In the genomic region with DNA sequence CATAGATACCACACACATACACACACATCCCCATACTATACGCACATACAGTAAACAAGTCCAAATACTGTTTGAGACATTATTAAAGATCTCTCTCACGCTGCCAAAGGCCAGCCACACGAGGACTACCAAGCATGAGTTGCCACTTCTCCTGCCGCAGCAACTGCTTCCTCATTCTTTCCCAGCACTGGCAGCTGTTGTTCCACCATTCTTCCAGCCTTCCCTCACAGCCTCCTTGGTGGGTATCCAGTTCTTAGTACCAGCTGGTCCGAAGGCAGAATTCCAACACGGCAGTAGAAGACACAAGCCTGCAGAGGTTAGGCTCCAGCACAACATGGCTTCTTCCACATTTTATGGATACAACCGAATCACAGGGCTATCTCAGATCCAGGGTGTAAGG, we compare ENCODE assay signal across 22 mouse cellular contexts. TPM values are rescaled to one million over a fixed set of nuclear protein-coding genes. Genes with fewer than 3 reads are reported as not detected.
A peak's percentile ranks its signal among the peaks of the same experiment; 100 is the strongest.
DNase-seq lines count a peak whose midpoint lies in the region; ATAC-seq and TF ChIP-seq lines count a peak whose summit lies in the region.
"Had no signal": no experiment of that assay in that cellular context is flagged by ENCODE, and none has a peak within 500 bp of the region (broad histone marks: within the 10 kb centered on the region; RNA-seq: fewer than 3 reads in every experiment).

No protein-coding gene starts in this region.

- TF ChIP-seq CTCF in midbrain, postnatal 0 days (IDR thresholded peaks at IDR 0.05): no peak

- no peaks in the 10 kb centered on the region for H3K4me1 ChIP-seq in forebrain, embryonic 14.5 days (ENCODE audit: control insufficient read depth, insufficient read depth, low read length)
- no peaks in the 10 kb centered on the region for H3K4me1 ChIP-seq in forebrain, embryonic 16.5 days (replicated peaks; ENCODE audit: control insufficient read depth, insufficient read depth, low read length)
- H3K4me1 ChIP-seq in limb, embryonic 14.5 days (ENCODE audit: control insufficient read depth, insufficient read depth, low read length): no peaks in the 10 kb centered on the region
- H3K4me1 ChIP-seq in limb, embryonic 10.5 days: no peaks in the 10 kb centered on the region
- no peaks in the 10 kb centered on the region for H3K4me1 ChIP-seq in midbrain, postnatal 0 days (ENCODE audit: insufficient read depth, low read length)
- H3K4me1 ChIP-seq: embryonic facial prominence, embryonic 12.5 days; heart, embryonic 13.5 days; limb, embryonic 15.5 days; midbrain, embryonic 12.5 days had no signal

- no peaks in the 10 kb centered on the region for H3K36me3 ChIP-seq in forebrain, embryonic 14.5 days (ENCODE audit: control insufficient read depth, insufficient read depth, low read length)
- H3K36me3 ChIP-seq in forebrain, embryonic 16.5 days (ENCODE audit: control insufficient read depth, insufficient read depth): no peaks in the 10 kb centered on the region
- no peaks in the 10 kb centered on the region for H3K36me3 ChIP-seq in limb, embryonic 14.5 days (ENCODE audit: control insufficient read depth, insufficient read depth, low read length)
- no peaks in the 10 kb centered on the region for H3K36me3 ChIP-seq in limb, embryonic 10.5 days
- H3K36me3 ChIP-seq in midbrain, postnatal 0 days (ENCODE audit: insufficient read depth, low read length): no peaks in the 10 kb centered on the region
- H3K36me3 ChIP-seq: embryonic facial prominence, embryonic 12.5 days; heart, embryonic 13.5 days; limb, embryonic 15.5 days; midbrain, embryonic 12.5 days had no signal

- WGBS in forebrain, embryonic 14.5 days: 83% methylated on average over 7 of the region's 7 CpGs
- 72% methylated on average over 7 of the region's 7 CpGs for WGBS in forebrain, embryonic 16.5 days
- 84% methylated on average over 7 of the region's 7 CpGs for WGBS in limb, embryonic 14.5 days
- 94% methylated on average over 7 of the region's 7 CpGs for WGBS in limb, embryonic 10.5 days
- 88% methylated on average over 7 of the region's 7 CpGs for WGBS in midbrain, postnatal 0 days

- peak; percentile 10 for DNase-seq in forebrain, embryonic 14.5 days (ENCODE audit: low spot score)
- DNase-seq in limb, embryonic 14.5 days (ENCODE audit: low spot score): peak; percentile 29
- no peak for DNase-seq in limb, embryonic 10.5 days (ENCODE audit: low spot score)
- DNase-seq in left cerebral cortex, postnatal 4 days: peak; percentile 43
- no peak for DNase-seq in thymus, postnatal 36 days
- no peak for DNase-seq in midbrain, postnatal 0 days (ENCODE audit: low spot score)
- DNase-seq: adrenal gland, adult 2 months; cerebellum, adult 11 months; cerebellum, postnatal 36 days; heart, postnatal 36 days; kidney, adult 11 months; liver, postnatal 0 days; lung, postnatal 36 days had no signal

- intact Hi-C loops in left cerebral cortex, postnatal 4 days (cut with DNase I): no loop called here

- H3K27me3 ChIP-seq in forebrain, embryonic 14.5 days (replicated peaks; ENCODE audit: control insufficient read depth, insufficient read depth, low read length): no peaks in the 10 kb centered on the region
- H3K27me3 ChIP-seq in forebrain, embryonic 16.5 days (replicated peaks; ENCODE audit: control insufficient read depth, insufficient read depth, low read length): no peaks in the 10 kb centered on the region
- H3K27me3 ChIP-seq in limb, embryonic 14.5 days (ENCODE audit: control insufficient read depth, insufficient read depth, low read length): no peaks in the 10 kb centered on the region
- H3K27me3 ChIP-seq in limb, embryonic 10.5 days (ENCODE audit: low read depth, poor library complexity, severe bottlenecking): no peaks in the 10 kb centered on the region
- H3K27me3 ChIP-seq in midbrain, postnatal 0 days (ENCODE audit: insufficient read depth, low read length): no peaks in the 10 kb centered on the region
- H3K27me3 ChIP-seq: embryonic facial prominence, embryonic 12.5 days; heart, embryonic 13.5 days; limb, embryonic 15.5 days; midbrain, embryonic 12.5 days had no signal

- H3K27ac ChIP-seq in forebrain, embryonic 14.5 days (ENCODE audit: low read depth, low read length): no peak overlapping the region
- H3K27ac ChIP-seq in forebrain, embryonic 16.5 days (ENCODE audit: low read length): no peak overlapping the region
- no peak overlapping the region for H3K27ac ChIP-seq in limb, embryonic 14.5 days (replicated peaks; ENCODE audit: low read depth, low read length)
- no peak overlapping the region for H3K27ac ChIP-seq in limb, embryonic 10.5 days
- H3K27ac ChIP-seq in midbrain, postnatal 0 days (ENCODE audit: low read depth, low read length): no peak overlapping the region
- H3K27ac ChIP-seq: embryonic facial prominence, embryonic 12.5 days; heart, embryonic 13.5 days; hindbrain, postnatal 0 days; kidney, postnatal 0 days; limb, embryonic 15.5 days; midbrain, embryonic 12.5 days had no signal

- TF ChIP-seq POLR2A in limb, embryonic 14.5 days (IDR thresholded peaks at IDR 0.05; ENCODE audit: borderline replicate concordance, extremely low read depth, insufficient read depth, insufficient read length): no peak

- H3K4me3 ChIP-seq in forebrain, embryonic 14.5 days (ENCODE audit: low read depth, low read length): no peak overlapping the region
- H3K4me3 ChIP-seq in forebrain, embryonic 16.5 days (replicated peaks; ENCODE audit: low read length): no peak overlapping the region
- no peak overlapping the region for H3K4me3 ChIP-seq in limb, embryonic 14.5 days (replicated peaks; ENCODE audit: low read length)
- no peak overlapping the region for H3K4me3 ChIP-seq in limb, embryonic 10.5 days
- no peak overlapping the region for H3K4me3 ChIP-seq in midbrain, postnatal 0 days (ENCODE audit: low read depth, low read length)
- H3K4me3 ChIP-seq: embryonic facial prominence, embryonic 12.5 days; heart, embryonic 13.5 days; limb, embryonic 15.5 days; midbrain, embryonic 12.5 days had no signal

- no peaks in the 10 kb centered on the region for H3K9me3 ChIP-seq in forebrain, embryonic 14.5 days (replicated peaks; ENCODE audit: control insufficient read depth, low read length)
- no peaks in the 10 kb centered on the region for H3K9me3 ChIP-seq in forebrain, embryonic 16.5 days (ENCODE audit: control insufficient read depth, low read length)
- H3K9me3 ChIP-seq in limb, embryonic 14.5 days (ENCODE audit: control insufficient read depth, low read length): no peaks in the 10 kb centered on the region
- H3K9me3 ChIP-seq in limb, embryonic 10.5 days (replicated peaks): no peaks in the 10 kb centered on the region
- H3K9me3 ChIP-seq in midbrain, postnatal 0 days (ENCODE audit: low read length): no peaks in the 10 kb centered on the region
- H3K9me3 ChIP-seq: embryonic facial prominence, embryonic 12.5 days; heart, embryonic 13.5 days; limb, embryonic 15.5 days; midbrain, embryonic 12.5 days had no signal

- ATAC-seq in forebrain, embryonic 14.5 days: no peak
- ATAC-seq in forebrain, embryonic 16.5 days: no peak
- no peak for ATAC-seq in limb, embryonic 14.5 days (ENCODE audit: low FRiP score, low read depth)
- peak; percentile 60 for ATAC-seq in common myeloid progenitor, adult 5-6 weeks (replicated peaks; ENCODE audit: low read depth, poor library complexity, severe bottlenecking)
- ATAC-seq in midbrain, postnatal 0 days (ENCODE audit: low FRiP score): no peak
- ATAC-seq: hindbrain, postnatal 0 days; liver, postnatal 0 days had no signal

- H3K4me2 ChIP-seq in forebrain, embryonic 14.5 days (ENCODE audit: low read length): no peak overlapping the region
- H3K4me2 ChIP-seq in forebrain, embryonic 16.5 days (ENCODE audit: low read length): no peak overlapping the region
- no peak overlapping the region for H3K4me2 ChIP-seq in limb, embryonic 14.5 days (replicated peaks; ENCODE audit: low read depth, low read length, severe bottlenecking)
- H3K4me2 ChIP-seq in midbrain, postnatal 0 days (ENCODE audit: low read depth, low read length, poor library complexity, severe bottlenecking): no peak overlapping the region
- H3K4me2 ChIP-seq: embryonic facial prominence, embryonic 12.5 days; heart, embryonic 13.5 days; limb, embryonic 15.5 days; midbrain, embryonic 12.5 days had no signal

- no peak overlapping the region for H3K9ac ChIP-seq in forebrain, embryonic 14.5 days (ENCODE audit: low read length)
- H3K9ac ChIP-seq in forebrain, embryonic 16.5 days (replicated peaks; ENCODE audit: low read depth, low read length): no peak overlapping the region
- H3K9ac ChIP-seq in limb, embryonic 14.5 days (ENCODE audit: low read depth, low read length, severe bottlenecking): no peak overlapping the region
- no peak overlapping the region for H3K9ac ChIP-seq in midbrain, postnatal 0 days (replicated peaks; ENCODE audit: low read length, poor library complexity, severe bottlenecking)
- H3K9ac ChIP-seq: embryonic facial prominence, embryonic 12.5 days; heart, embryonic 13.5 days; limb, embryonic 15.5 days; liver, postnatal 0 days; midbrain, embryonic 12.5 days had no signal

RNA-seq across cellular contexts. Expression of gene Msantd2, which starts 14.2 kb away (rescaled TPM):
- 29.2 and 33.6 TPM in 2 replicates for polyA plus RNA-seq in forebrain, embryonic 14.5 days (2014; fragmentation: Nextera tagmentation; extraction: Ambion mirVana)
- 34.0 and 34.8 TPM in 2 replicates for polyA plus RNA-seq in forebrain, embryonic 16.5 days (2015; fragmentation: Nextera tagmentation; extraction: Ambion mirVana)
- polyA plus RNA-seq in limb, embryonic 14.5 days (2012; rRNA removed): 64.4 and 74.2 TPM in 2 replicates
- polyA plus RNA-seq in limb, embryonic 14.5 days (2014; fragmentation: Nextera tagmentation; extraction: Ambion mirVana): 26.7 and 31.7 TPM in 2 replicates
- polyA plus RNA-seq in limb, embryonic 10.5 days (2016; fragmentation: Nextera tagmentation; extraction: Ambion mirVana): 33.1 and 38.0 TPM in 2 replicates
- 37.0 and 38.1 TPM in 2 replicates for total RNA-seq in common myeloid progenitor, adult 5-6 weeks (2017)
- 10 to 100 TPM; 45.4 to 56.0 TPM for total RNA-seq in left cerebral cortex, postnatal 4 days (2021)
- 37.0 and 55.1 TPM in 2 replicates for total RNA-seq in midbrain, postnatal 0 days (2014; rRNA removed)
- 20.5 and 21.1 TPM in 2 replicates for polyA plus RNA-seq in midbrain, postnatal 0 days (2015; fragmentation: Nextera tagmentation; extraction: Ambion mirVana)

RNA-seq across cellular contexts. Expression of gene Robo3, which starts 41.9 kb away (rescaled TPM):
- polyA plus RNA-seq in forebrain, embryonic 14.5 days (2014; fragmentation: Nextera tagmentation; extraction: Ambion mirVana): 2.5 and 2.6 TPM in 2 replicates
- 1.1 and 3.3 TPM in 2 replicates for polyA plus RNA-seq in forebrain, embryonic 16.5 days (2015; fragmentation: Nextera tagmentation; extraction: Ambion mirVana)
- polyA plus RNA-seq in limb, embryonic 14.5 days (2012; rRNA removed): 0.39 and 0.87 TPM in 2 replicates
- 0.07 and 0.21 TPM in 2 replicates for polyA plus RNA-seq in limb, embryonic 14.5 days (2014; fragmentation: Nextera tagmentation; extraction: Ambion mirVana)
- 0.10 TPM in 1 of 2 replicates, not detected in the other for polyA plus RNA-seq in limb, embryonic 10.5 days (2016; fragmentation: Nextera tagmentation; extraction: Ambion mirVana)
- total RNA-seq in common myeloid progenitor, adult 5-6 weeks (2017): 3.8 and 4.1 TPM in 2 replicates
- 1 to 10 TPM; 6.1 to 6.6 TPM for total RNA-seq in left cerebral cortex, postnatal 4 days (2021)
- total RNA-seq in midbrain, postnatal 0 days (2014; rRNA removed): 2.8 and 2.9 TPM in 2 replicates
- 0.88 and 1.0 TPM in 2 replicates for polyA plus RNA-seq in midbrain, postnatal 0 days (2015; fragmentation: Nextera tagmentation; extraction: Ambion mirVana)
- total RNA-seq: heart, postnatal 36 days had no signal

RNA-seq across cellular contexts. Expression of gene Esam, which starts 53.0 kb away (rescaled TPM):
- 32.9 and 44.0 TPM in 2 replicates for polyA plus RNA-seq in forebrain, embryonic 14.5 days (2014; fragmentation: Nextera tagmentation; extraction: Ambion mirVana)
- polyA plus RNA-seq in forebrain, embryonic 16.5 days (2015; fragmentation: Nextera tagmentation; extraction: Ambion mirVana): 42.4 and 44.6 TPM in 2 replicates
- 34.7 and 35.4 TPM in 2 replicates for polyA plus RNA-seq in limb, embryonic 14.5 days (2012; rRNA removed)
- polyA plus RNA-seq in limb, embryonic 14.5 days (2014; fragmentation: Nextera tagmentation; extraction: Ambion mirVana): 44.1 and 48.3 TPM in 2 replicates
- 33.7 and 34.3 TPM in 2 replicates for polyA plus RNA-seq in limb, embryonic 10.5 days (2016; fragmentation: Nextera tagmentation; extraction: Ambion mirVana)
- 2.5 and 2.9 TPM in 2 replicates for total RNA-seq in common myeloid progenitor, adult 5-6 weeks (2017)
- 10 to 100 TPM; 30.8 to 30.9 TPM for total RNA-seq in left cerebral cortex, postnatal 4 days (2021)
- 29.1 and 39.3 TPM in 2 replicates for total RNA-seq in midbrain, postnatal 0 days (2014; rRNA removed)
- 35.1 and 38.6 TPM in 2 replicates for polyA plus RNA-seq in midbrain, postnatal 0 days (2015; fragmentation: Nextera tagmentation; extraction: Ambion mirVana)
- total RNA-seq: granulocyte monocyte progenitor cell, adult 5-6 weeks had no signal

Comparison
In these comparisons a context has a peak if more than half of its experiments do, and no peak if none do; other contexts are left out.
1. DNase-seq: peak in forebrain, embryonic 14.5 days (single experiment), limb, embryonic 14.5 days (single experiment) and left cerebral cortex, postnatal 4 days (single experiment); none in limb, embryonic 10.5 days (single experiment), thymus, postnatal 36 days (0 of 2) and midbrain, postnatal 0 days (single experiment).